Mouse (Mus musculus) kidney, embryonic 16.5 days (tissue): ENCODE results near the gene Hoxa2. TPM values are rescaled to one million over a fixed set of nuclear protein-coding genes. Genes with fewer than 3 reads are reported as not detected.
A peak's percentile ranks its signal among the peaks of the same experiment; 100 is the strongest.

ENCODE experiments used
- ATAC-seq: fragments of 200-750 bp; cut with Nextera tagmentation; 2 replicates; pipeline ENCODE4 v1.8.0; 2017; ENCODE audit warnings: moderate TSS enrichment; ENCODE audit not compliant: low FRiP score, low TSS enrichment
- H3K27ac ChIP-seq: fragments of 300-500 bp; sonication (generic); 2 replicates; pipeline ENCODE4 v1.5.1; 2014; ENCODE audit warnings: low read length
- H3K27me3 ChIP-seq: fragments of 300-500 bp; sonication (generic); 2 replicates; pipeline ENCODE4 v1.6.1; 2014; ENCODE audit warnings: low read length, control low read depth, mixed read lengths; ENCODE audit not compliant: insufficient read depth
- H3K36me3 ChIP-seq: fragments of 300-500 bp; sonication (generic); 2 replicates; pipeline ENCODE4 v1.6.1; 2014; ENCODE audit warnings: low read length, control low read depth, mixed read lengths; ENCODE audit not compliant: insufficient read depth
- H3K4me1 ChIP-seq: fragments of 300-500 bp; sonication (generic); 2 replicates; pipeline ENCODE4 v1.6.1; 2014; ENCODE audit warnings: low read length, control low read depth, mixed read lengths; ENCODE audit not compliant: insufficient read depth
- H3K4me2 ChIP-seq: fragments of 300-500 bp; sonication (generic); replicated peaks from 2 replicates; pipeline ENCODE4 v1.6.1; 2014; ENCODE audit warnings: low read depth, low read length
- H3K4me3 ChIP-seq: fragments of 300-500 bp; sonication (generic); 2 replicates; pipeline ENCODE4 v1.5.1; 2014; ENCODE audit warnings: mild to moderate bottlenecking, low read length
- H3K9ac ChIP-seq: fragments of 300-500 bp; sonication (generic); replicated peaks from 2 replicates; pipeline ENCODE4 v1.6.1; 2014; ENCODE audit warnings: low read length
- H3K9me3 ChIP-seq: fragments of 300-500 bp; sonication (generic); 2 replicates; pipeline ENCODE4 v1.6.1; 2016; ENCODE audit warnings: low read length, control low read depth
- WGBS: fragments of 180-500 bp; shearing (Covaris S2); extraction: QIAGEN DNeasy Blood & Tissue Kit; methylation state at CpG from one replicate; pipeline ENCODE4 v1.1.7; 2014; 5-methylcytosine and 5-hydroxymethylcytosine counted together
- polyA plus RNA-seq: library from polyadenylated mRNA; unstranded; fragments of >200 nt; fragmentation: Nextera tagmentation; extraction: Ambion mirVana; gene quantifications from 2 replicates; pipeline ENCODE4 v1.2.1, GENCODE M21; 2015

Gene Hoxa2
- polyA plus RNA-seq, 1 experiment from 2014 or later: 2.1 TPM

DNA sequence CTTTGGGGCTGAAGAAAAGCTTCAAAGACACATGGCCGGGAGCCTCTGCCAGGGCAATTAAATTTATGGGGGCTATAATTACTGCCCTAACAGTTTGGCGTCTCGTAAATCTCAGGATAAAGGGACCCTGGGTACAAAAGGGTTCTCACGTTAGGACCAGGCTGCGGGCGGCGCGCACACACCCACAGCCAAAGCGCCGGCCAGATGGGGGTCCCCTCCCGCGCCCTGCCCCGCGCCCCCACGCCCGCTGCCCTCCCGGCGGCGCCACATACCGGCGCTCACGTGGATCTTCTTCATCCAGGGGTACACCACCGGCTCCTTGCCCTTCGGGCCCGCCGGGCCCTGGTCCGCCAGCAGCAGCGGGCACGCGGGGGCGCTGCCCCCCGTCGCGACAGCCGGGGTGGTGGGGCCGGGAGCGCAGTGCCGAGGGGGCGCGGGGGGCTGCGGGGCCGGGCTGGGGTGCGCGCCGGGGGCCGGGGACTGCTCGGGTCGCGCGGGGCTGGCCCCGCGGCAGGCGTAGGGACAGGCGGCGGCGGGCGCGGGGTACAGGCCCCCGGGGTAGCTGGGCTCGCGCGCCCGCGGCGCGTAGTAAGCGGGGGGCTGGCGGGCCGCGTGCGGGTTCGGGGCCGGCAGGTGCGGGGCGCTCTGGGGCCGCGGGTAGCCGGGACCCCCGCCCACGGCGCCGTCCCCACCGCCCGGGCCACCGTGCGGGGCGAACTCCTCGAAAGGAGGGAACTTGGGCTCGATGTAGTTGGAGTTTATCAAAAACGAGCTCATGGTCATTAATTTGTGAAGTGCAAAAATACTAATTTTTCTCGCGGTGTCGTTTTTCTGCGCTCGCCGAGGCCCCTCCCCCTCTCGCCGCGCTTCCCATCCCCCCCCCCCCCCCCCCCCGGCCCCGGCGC lies 26.5 kb upstream of the Hoxa2 start, which contains the start of gene Hoxa4:
Gene Hoxa4 (minus strand): TSS at position 848 of the 905 bp plus-strand sequence.
- peak within 1 kb of the TSS; percentile 95 for H3K27ac ChIP-seq
- peaks cover 2% of the 10 kb centered on the region; the same call in 1 of the 2 replicates for H3K36me3 ChIP-seq
- peak within 1 kb of the TSS; percentile 93 for H3K9ac ChIP-seq
- WGBS: under 1% methylated on average over 69 of the region's 102 CpGs
- H3K4me1 ChIP-seq: peaks cover 91% of the 10 kb centered on the region
- H3K4me2 ChIP-seq: peak within 1 kb of the TSS; percentile 97
- H3K4me3 ChIP-seq: peak within 1 kb of the TSS; percentile 66
- H3K27me3 ChIP-seq: no peaks in the 10 kb centered on the region
- ATAC-seq: peak; percentile 57
- no peaks in the 10 kb centered on the region for H3K9me3 ChIP-seq

- 5% methylated on average over 23 of the region's 23 CpGs for WGBS
- H3K27me3 ChIP-seq: no peaks in the 10 kb centered on the region
- peaks cover 2% of the 10 kb centered on the region; the same call in 1 of the 2 replicates for H3K36me3 ChIP-seq
- peak overlapping the region; percentile 95 for H3K27ac ChIP-seq
- H3K9ac ChIP-seq: peak overlapping the region; percentile 93; the same call in 1 of the 2 replicates
- no peaks in the 10 kb centered on the region for H3K9me3 ChIP-seq
- H3K4me2 ChIP-seq: peak overlapping the region; percentile 97
- ATAC-seq: no peak
- peak overlapping the region; percentile 66 for H3K4me3 ChIP-seq
- peaks cover 91% of the 10 kb centered on the region for H3K4me1 ChIP-seq
Observed at GRCm38 (mm10) chr6:52190410-52190809, 25.8 kb upstream of the Hoxa2 start.

GRCm38 (mm10) chr6:52189909-52190308 lies 25.3 kb upstream of the Hoxa2 start:
- H3K9ac ChIP-seq: peak overlapping the region; percentile 93; the same call in 1 of the 2 replicates
- H3K27me3 ChIP-seq: no peaks in the 10 kb centered on the region
- peaks cover 92% of the 10 kb centered on the region for H3K4me1 ChIP-seq
- H3K27ac ChIP-seq: peak overlapping the region; percentile 95
- no peak overlapping the region; the same call in 1 of the 2 replicates for H3K4me3 ChIP-seq
- no peaks in the 10 kb centered on the region for H3K9me3 ChIP-seq
- ATAC-seq: no peak
- H3K4me2 ChIP-seq: peak overlapping the region; percentile 97
- 29% methylated on average over 8 of the region's 8 CpGs for WGBS
- peaks cover 2% of the 10 kb centered on the region; the same call in 1 of the 2 replicates for H3K36me3 ChIP-seq

DNA sequence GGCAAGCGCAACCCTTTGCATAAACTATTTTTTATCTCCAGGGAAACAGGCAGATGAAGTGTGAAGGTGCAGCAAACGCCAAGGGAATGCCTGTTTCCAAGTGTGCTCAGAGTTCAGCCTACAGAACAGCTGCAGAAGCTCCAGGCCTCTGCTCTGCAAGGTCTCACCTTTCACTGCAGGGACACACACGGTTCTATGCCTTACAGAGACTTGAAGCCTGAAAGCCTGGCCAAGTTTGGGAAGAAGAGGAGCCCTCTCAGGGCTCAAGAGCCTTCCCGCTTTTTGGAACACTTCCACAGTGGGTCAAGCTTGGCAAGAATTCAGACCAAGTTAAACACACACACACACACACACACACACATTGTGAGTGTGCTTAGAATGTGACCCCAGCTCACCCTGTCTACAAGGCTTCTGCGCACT lies 24.6 kb upstream of the Hoxa2 start:
- no peaks in the 10 kb centered on the region for H3K9me3 ChIP-seq
- no peak for ATAC-seq
- H3K27me3 ChIP-seq: no peaks in the 10 kb centered on the region
- H3K4me2 ChIP-seq: 0 out of 2 replicates have a peak overlapping the region, but pooled peaks have one; percentile 12
- H3K4me3 ChIP-seq: no peak overlapping the region
- peak overlapping the region; percentile 95 for H3K27ac ChIP-seq
- 29% methylated on average over 5 of the region's 5 CpGs for WGBS
- peak overlapping the region; percentile 24; the same call in 1 of the 2 replicates for H3K9ac ChIP-seq
- H3K36me3 ChIP-seq: peaks cover 2% of the 10 kb centered on the region; the same call in 1 of the 2 replicates
- peaks cover 92% of the 10 kb centered on the region for H3K4me1 ChIP-seq

DNA sequence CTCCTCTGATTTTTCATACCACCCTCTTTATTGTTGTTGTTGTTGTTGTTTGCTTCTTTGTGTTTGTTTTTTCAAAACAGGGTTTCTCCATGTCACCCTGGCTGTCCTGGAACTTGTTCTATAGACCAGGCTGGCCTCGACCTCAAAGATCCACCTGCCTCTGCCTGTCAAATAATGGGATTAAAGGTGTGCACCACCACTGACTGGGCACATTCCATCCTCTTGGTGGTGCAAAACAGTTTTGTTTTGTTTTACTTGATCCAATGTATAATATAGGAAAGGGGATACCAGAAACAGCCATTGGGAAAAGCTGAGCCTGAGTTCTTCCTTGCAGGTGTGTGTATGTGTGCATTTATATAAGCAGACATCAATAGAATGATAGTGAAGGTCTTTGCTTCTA lies 21.9 kb upstream of the Hoxa2 start:
- Histone ChIP-seq H3K27ac (no peak overlapping the region), H3K9ac (no peak overlapping the region), H3K4me1 (peaks cover 97% of the 10 kb centered on the region), H3K4me3 (no peak overlapping the region), H3K36me3 (peaks cover 2% of the 10 kb centered on the region; the same call in 1 of the 2 replicates), H3K4me2 (no peak overlapping the region), H3K27me3 (no peaks in the 10 kb centered on the region), H3K9me3 (no peaks in the 10 kb centered on the region)
- ATAC-seq: no peak
- 64% methylated on average over 1 of the region's 1 CpGs for WGBS

- WGBS: 30% methylated on average over 3 of the region's 3 CpGs
- no peak overlapping the region for H3K9ac ChIP-seq
- peak overlapping the region; percentile 97; the same call in 1 of the 2 replicates for H3K27ac ChIP-seq
- H3K27me3 ChIP-seq: no peaks in the 10 kb centered on the region
- ATAC-seq: no peak
- H3K4me3 ChIP-seq: no peak overlapping the region
- peak overlapping the region; percentile 44 for H3K4me2 ChIP-seq
- H3K4me1 ChIP-seq: peaks cover 99% of the 10 kb centered on the region
- peaks cover 2% of the 10 kb centered on the region; the same call in 1 of the 2 replicates for H3K36me3 ChIP-seq
- no peaks in the 10 kb centered on the region for H3K9me3 ChIP-seq
Observed at GRCm38 (mm10) chr6:52185834-52186233, 21.2 kb upstream of the Hoxa2 start.

GRCm38 (mm10) chr6:52185222-52185621 lies 20.6 kb upstream of the Hoxa2 start:
- peak overlapping the region; percentile 97 for H3K27ac ChIP-seq
- H3K4me3 ChIP-seq: no peak overlapping the region
- WGBS: 2% methylated on average over 19 of the region's 19 CpGs
- no peaks in the 10 kb centered on the region for H3K9me3 ChIP-seq
- peak overlapping the region; percentile 44 for H3K4me2 ChIP-seq
- H3K9ac ChIP-seq: peak overlapping the region; percentile 20
- no peaks in the 10 kb centered on the region for H3K27me3 ChIP-seq
- ATAC-seq: no peak
- H3K36me3 ChIP-seq: peaks cover 2% of the 10 kb centered on the region; the same call in 1 of the 2 replicates
- H3K4me1 ChIP-seq: peaks cover 99% of the 10 kb centered on the region

DNA sequence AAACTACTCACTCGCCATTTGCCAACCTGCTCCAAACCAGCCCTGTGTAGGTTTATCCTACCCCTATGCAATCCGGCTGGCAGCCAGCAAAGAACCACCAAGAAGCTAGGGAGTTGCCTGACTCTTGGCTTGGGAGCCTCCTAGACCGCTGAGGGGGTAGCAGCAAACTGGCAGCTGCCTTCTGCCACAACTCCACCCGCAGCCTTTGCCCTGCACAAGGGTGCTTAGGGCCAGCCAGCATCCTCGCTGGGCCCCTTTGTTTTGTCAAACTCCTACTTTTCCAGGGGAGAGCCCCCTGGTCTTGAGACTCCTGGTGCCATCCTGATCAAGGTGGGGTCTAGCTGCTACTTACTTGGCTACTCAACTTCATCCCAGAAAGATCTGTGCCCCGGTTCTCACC lies 20.0 kb upstream of the Hoxa2 start:
- no peaks in the 10 kb centered on the region for H3K9me3 ChIP-seq
- no peaks in the 10 kb centered on the region for H3K27me3 ChIP-seq
- peak overlapping the region; percentile 97 for H3K27ac ChIP-seq
- ATAC-seq: no peak
- H3K4me2 ChIP-seq: peak overlapping the region; percentile 44
- 25% methylated on average over 6 of the region's 6 CpGs for WGBS
- peaks cover 99% of the 10 kb centered on the region for H3K4me1 ChIP-seq
- H3K9ac ChIP-seq: peak overlapping the region; percentile 39
- H3K4me3 ChIP-seq: no peak overlapping the region
- peaks cover 2% of the 10 kb centered on the region; the same call in 1 of the 2 replicates for H3K36me3 ChIP-seq

GRCm38 (mm10) chr6:52183311-52184080 lies 18.9 kb upstream of the Hoxa2 start:
- no peaks in the 10 kb centered on the region; the same call in 1 of the 2 replicates for H3K36me3 ChIP-seq
- H3K27me3 ChIP-seq: no peaks in the 10 kb centered on the region
- no peak overlapping the region for H3K4me3 ChIP-seq
- peak overlapping the region; percentile 97 for H3K27ac ChIP-seq
- peak overlapping the region; percentile 55 for H3K9ac ChIP-seq
- H3K9me3 ChIP-seq: no peaks in the 10 kb centered on the region
- WGBS: 19% methylated on average over 10 of the region's 10 CpGs
- peak; percentile 72 for ATAC-seq
- H3K4me1 ChIP-seq: peaks cover 99% of the 10 kb centered on the region
- H3K4me2 ChIP-seq: peak overlapping the region; percentile 44
